Mouse (Mus musculus) Patski (cell line): ENCODE measurements at regions not wholly inside any gene's neighbourhood (a gene's known extent, or its start where the extent isn't known, plus 50 kb on each side); places are given as distances from the start of the nearest gene placed in this dataset.

Source experiments
- ATAC-seq: fragments of 100-300 bp; one replicate; pipeline ENCODE4 v1.8.0; 2021
- CTCF ChIA-PET: fragments of 350-600 bp; sonication (Branson Sonifier 250); formaldehyde crosslinking; loops from one replicate; lab custom pipeline; 2022; ENCODE audit warnings: inconsistent platforms; lab: Charles Lee
- POLR2A ChIA-PET: fragments of 350-600 bp; sonication (Branson Sonifier 250); formaldehyde crosslinking; loops from one replicate; lab custom pipeline; 2022; ENCODE audit warnings: antibody characterized with exemption, inconsistent platforms; lab: Charles Lee
- DNase-seq: peaks from one replicate; pipeline ENCODE4 v3.0.0-alpha.2; 2011; ENCODE audit warnings: low read depth, low spot score
- H3K27me3 ChIP-seq: fragments of 371-371 bp; one replicate; pipeline ENCODE4 v1.5.1; 2021
- CTCF ChIP-seq: fragments of 100-300 bp; IDR thresholded peaks from one replicate; pipeline ENCODE4 v1.5.1; 2021
- in situ Hi-C: fragments of 300-500 bp; cut with MboI; formaldehyde crosslinking; loops from 3 replicates; pipeline ENCODE4 v1.11.1; 2018; ENCODE audit warnings: low pct_unique_long_range_greater_than_20kb, mixed read lengths

DNA sequence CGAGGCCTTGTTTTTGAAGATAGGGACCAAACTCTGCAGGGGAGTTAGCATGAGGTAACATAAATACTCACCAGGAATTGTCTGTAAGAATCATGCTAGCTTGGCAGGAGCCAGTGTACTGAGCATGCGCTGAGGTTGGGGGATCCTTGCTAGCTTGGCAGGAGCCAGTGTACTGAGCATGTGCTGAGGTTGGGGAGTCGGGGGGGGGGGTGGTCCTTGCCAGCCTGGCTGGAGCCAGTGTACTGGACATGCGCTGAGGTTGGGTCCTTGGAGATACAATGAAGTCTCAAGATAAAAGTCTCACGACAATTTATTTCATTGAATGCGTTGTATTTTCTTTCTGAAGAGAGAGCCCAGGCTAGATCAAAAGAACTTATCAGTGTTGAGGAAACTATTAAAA lies 96.2 kb upstream of the Zfp827 start:
- ChIA-PET POLR2A (interaction anchor here (0.6 kb wide), 1 partner anchor 42 kb away, joined by 5 read pairs; no protein-coding TSS in a partner anchor), CTCF (no interaction called here)
- in situ Hi-C loops, result no loop called here
- TF ChIP-seq CTCF, result no peak
- H3K27me3 ChIP-seq, result peaks cover 4% of the 10 kb centered on the region
- DNase-seq, result no peak
- ATAC-seq, result no peak

- POLR2A ChIA-PET, result no interaction called here
- CTCF ChIA-PET, result no interaction called here
- H3K27me3 ChIP-seq, result peaks cover 6% of the 10 kb centered on the region
- no peak for ATAC-seq
- no peak for DNase-seq
- no peak for TF ChIP-seq CTCF
- in situ Hi-C loops, result no loop called here
Observed at GRCm38 (mm10) chr8:78940049-78940448, 88.2 kb upstream of the Zfp827 start.

- TF ChIP-seq CTCF, result no peak
- DNase-seq (no peak), ATAC-seq (no peak)
- CTCF ChIA-PET, result no interaction called here
- POLR2A ChIA-PET, result no interaction called here
- H3K27me3 ChIP-seq, result peaks cover 8% of the 10 kb centered on the region
- in situ Hi-C loops, result no loop called here
Observed at GRCm38 (mm10) chr8:78941558-78941957, 86.7 kb upstream of the Zfp827 start.

DNA sequence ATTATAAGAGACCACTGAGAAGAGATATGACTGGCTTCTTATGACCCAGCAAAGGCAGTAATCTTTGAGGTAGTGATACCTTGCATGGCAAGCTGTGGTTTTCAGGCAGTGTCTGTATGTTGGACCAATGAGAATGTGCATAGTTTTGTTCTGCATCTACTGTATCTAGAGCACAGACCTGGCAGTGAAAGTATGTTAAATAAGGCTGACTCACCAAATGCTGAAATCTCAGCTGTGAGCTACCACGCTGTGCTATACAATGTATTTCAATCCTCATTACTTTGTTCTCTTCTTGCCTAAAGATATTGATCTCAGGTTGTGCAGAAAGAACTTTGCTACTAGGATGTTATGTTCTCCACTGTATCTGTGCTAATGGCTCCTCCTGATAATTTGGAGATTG lies 83.9 kb upstream of the Zfp827 start:
- H3K27me3 ChIP-seq, result peaks cover 20% of the 10 kb centered on the region
- ATAC-seq (no peak), DNase-seq (no peak)
- POLR2A ChIA-PET, result no interaction called here
- in situ Hi-C loops, result no loop called here
- TF ChIP-seq CTCF, result no peak
- CTCF ChIA-PET, result no interaction called here

- POLR2A ChIA-PET, result no interaction called here
- CTCF ChIA-PET, result no interaction called here
- TF ChIP-seq CTCF, result no peak
- peaks cover 20% of the 10 kb centered on the region for H3K27me3 ChIP-seq
- ATAC-seq (no peak), DNase-seq (no peak)
- in situ Hi-C loops, result no loop called here
Observed at GRCm38 (mm10) chr8:78945607-78946006, 82.6 kb upstream of the Zfp827 start.

DNA sequence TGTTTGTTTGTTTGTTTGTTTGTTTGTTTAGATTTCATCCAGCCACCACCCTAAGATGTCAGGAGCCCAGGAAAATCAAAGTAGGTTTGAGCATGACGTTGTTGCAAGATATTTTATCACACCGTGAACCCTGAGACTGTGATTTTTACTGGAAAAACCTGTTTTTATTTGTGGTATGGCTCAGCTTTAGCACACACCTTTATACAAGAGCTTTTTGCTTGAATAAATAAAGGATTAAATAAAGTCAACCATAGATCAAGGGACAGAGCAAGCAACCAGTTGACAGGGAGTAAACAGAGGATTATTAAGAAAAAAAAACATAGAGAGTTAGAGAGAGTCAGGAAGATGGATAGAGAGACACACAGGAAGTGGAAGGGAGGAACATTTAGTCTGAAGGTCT lies 82.2 kb upstream of the Zfp827 start:
- peaks cover 20% of the 10 kb centered on the region for H3K27me3 ChIP-seq
- no peak for ATAC-seq
- CTCF ChIA-PET, result no interaction called here
- no peak for TF ChIP-seq CTCF
- DNase-seq, result no peak
- POLR2A ChIA-PET, result no interaction called here
- in situ Hi-C loops, result no loop called here

- ChIA-PET CTCF (no interaction called here), POLR2A (no interaction called here)
- TF ChIP-seq CTCF, result no peak
- peaks cover 16% of the 10 kb centered on the region for H3K27me3 ChIP-seq
- DNase-seq, result no peak
- no peak for ATAC-seq
- in situ Hi-C loops, result no loop called here
Observed at GRCm38 (mm10) chr8:78975034-78975433, 53.2 kb upstream of the Zfp827 start.
